Mouse (Mus musculus) hindbrain, embryonic 15.5 days (tissue): ENCODE measurements around the gene Sh2d4b. TPM values are rescaled to one million over a fixed set of nuclear protein-coding genes. Genes with fewer than 3 reads are reported as not detected.

ENCODE experiments used
- ATAC-seq: fragments of 200-750 bp; cut with Nextera tagmentation; 2 replicates; pipeline ENCODE4 v1.8.0; 2017; ENCODE audit warnings: low read depth, moderate number of reproducible peaks, moderate TSS enrichment; ENCODE audit not compliant: low FRiP score
- H3K27ac ChIP-seq: fragments of 300-500 bp; sonication (generic); replicated peaks from 2 replicates; pipeline ENCODE4 v1.5.1; 2015; ENCODE audit warnings: mild to moderate bottlenecking, inconsistent platforms
- H3K27me3 ChIP-seq: fragments of 300-500 bp; sonication (generic); 2 replicates; pipeline ENCODE4 v1.6.1; 2015; ENCODE audit warnings: control low read depth, inconsistent platforms
- H3K36me3 ChIP-seq: fragments of 300-500 bp; sonication (generic); 2 replicates; pipeline ENCODE4 v1.6.1; 2015; ENCODE audit warnings: control low read depth, inconsistent platforms
- H3K4me1 ChIP-seq: fragments of 300-500 bp; sonication (generic); replicated peaks from 2 replicates; pipeline ENCODE4 v1.6.1; 2015; ENCODE audit warnings: control low read depth, inconsistent platforms
- H3K4me2 ChIP-seq: fragments of 300-500 bp; sonication (generic); 2 replicates; pipeline ENCODE4 v1.6.1; 2015; ENCODE audit warnings: moderate library complexity, mild to moderate bottlenecking, inconsistent platforms
- H3K4me3 ChIP-seq: fragments of 300-500 bp; sonication (generic); 2 replicates; pipeline ENCODE4 v1.5.1; 2015; ENCODE audit warnings: mild to moderate bottlenecking, inconsistent platforms
- H3K9ac ChIP-seq: fragments of 300-500 bp; sonication (generic); 2 replicates; pipeline ENCODE4 v1.6.1; 2015; ENCODE audit warnings: inconsistent platforms
- H3K9me3 ChIP-seq: fragments of 300-500 bp; sonication (generic); 2 replicates; pipeline ENCODE4 v1.6.1; 2016; ENCODE audit warnings: control low read depth, inconsistent platforms
- WGBS: fragments of 180-500 bp; shearing (Covaris S2); methylation state at CpG from one replicate; pipeline ENCODE4 v1.1.7; 2015; 5-methylcytosine and 5-hydroxymethylcytosine counted together
- polyA plus RNA-seq: library from polyadenylated mRNA; unstranded; fragments of >200 nt; fragmentation: Nextera tagmentation; extraction: Ambion mirVana; gene quantifications from 2 replicates; pipeline ENCODE4 v1.2.1, GENCODE M21; 2015

Sh2d4b gene
- polyA plus RNA-seq, 1 experiment from 2014 or later, result 0.56 TPM

DNA sequence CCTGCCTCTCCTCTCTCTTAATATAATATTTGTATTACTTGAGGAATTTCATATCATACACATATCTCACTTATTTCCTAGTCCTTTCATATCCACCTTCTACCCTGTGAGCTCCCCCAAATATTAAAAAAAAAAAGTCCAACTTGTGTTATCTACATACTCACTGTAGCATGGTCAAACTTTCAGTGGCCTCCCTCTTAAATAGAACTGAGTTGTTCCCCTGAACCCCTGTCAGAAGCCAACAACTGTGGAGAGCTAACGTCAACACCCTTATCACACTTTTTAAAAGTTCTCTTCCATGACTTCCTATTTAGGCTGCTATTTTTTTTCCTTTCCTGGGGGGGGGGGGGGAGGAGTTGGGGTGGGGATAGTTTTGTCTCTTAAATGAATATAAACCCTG, 7.3 kb downstream of the Sh2d4b start:
- Histone ChIP-seq H3K4me1 (no peaks in the 10 kb centered on the region), H3K4me2 (no peak overlapping the region), H3K9me3 (no peaks in the 10 kb centered on the region), H3K9ac (no peak overlapping the region), H3K27me3 (no peaks in the 10 kb centered on the region), H3K4me3 (no peak overlapping the region), H3K27ac (no peak overlapping the region), H3K36me3 (no peaks in the 10 kb centered on the region)
- WGBS, result 90% methylated on average over 1 of the region's 1 CpGs
- no peak for ATAC-seq

GRCm38 (mm10) chr14:40885225-40885624, 7.8 kb downstream of the Sh2d4b start:
- no peaks in the 10 kb centered on the region for H3K9me3 ChIP-seq
- ATAC-seq, result no peak
- H3K27ac ChIP-seq, result no peak overlapping the region
- no peaks in the 10 kb centered on the region for H3K27me3 ChIP-seq
- H3K4me2 ChIP-seq, result no peak overlapping the region
- H3K9ac ChIP-seq, result no peak overlapping the region
- no peaks in the 10 kb centered on the region for H3K36me3 ChIP-seq
- no peak overlapping the region for H3K4me3 ChIP-seq
- 35% methylated on average over 4 of the region's 4 CpGs for WGBS
- no peaks in the 10 kb centered on the region for H3K4me1 ChIP-seq

DNA sequence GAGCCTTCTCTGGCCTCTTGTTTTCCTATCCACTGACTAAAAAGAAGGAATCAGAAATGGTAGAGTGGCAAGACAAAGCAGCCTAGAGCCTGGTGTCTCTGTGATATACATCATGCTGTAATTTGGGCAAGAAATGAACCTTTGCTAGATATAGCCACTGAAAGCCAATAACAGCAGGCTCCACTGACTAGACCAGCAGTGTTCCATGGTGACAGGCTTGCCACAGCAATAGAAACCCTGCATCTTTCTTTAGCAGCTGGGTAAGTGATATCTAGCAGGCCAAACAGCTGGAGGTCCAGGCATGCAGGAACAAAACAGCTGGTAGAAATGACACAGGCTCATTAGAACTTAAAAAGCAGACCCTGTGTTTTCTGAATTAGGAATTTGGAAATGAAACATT, 18.5 kb downstream of the Sh2d4b start:
- H3K27ac ChIP-seq, result no peak overlapping the region
- no peak for ATAC-seq
- no peaks in the 10 kb centered on the region for H3K4me1 ChIP-seq
- H3K9me3 ChIP-seq, result no peaks in the 10 kb centered on the region
- H3K4me2 ChIP-seq, result no peak overlapping the region
- H3K27me3 ChIP-seq, result no peaks in the 10 kb centered on the region
- H3K36me3 ChIP-seq, result no peaks in the 10 kb centered on the region
- no peak overlapping the region for H3K4me3 ChIP-seq
- no peak overlapping the region for H3K9ac ChIP-seq

GRCm38 (mm10) chr14:40873961-40874360, 19.1 kb downstream of the Sh2d4b start:
- no peak overlapping the region for H3K4me3 ChIP-seq
- no peaks in the 10 kb centered on the region for H3K36me3 ChIP-seq
- no peak for ATAC-seq
- H3K27me3 ChIP-seq, result no peaks in the 10 kb centered on the region
- no peaks in the 10 kb centered on the region for H3K9me3 ChIP-seq
- no peaks in the 10 kb centered on the region for H3K4me1 ChIP-seq
- H3K27ac ChIP-seq, result no peak overlapping the region
- WGBS, result 79% methylated on average over 5 of the region's 5 CpGs
- no peak overlapping the region for H3K9ac ChIP-seq
- H3K4me2 ChIP-seq, result no peak overlapping the region

DNA sequence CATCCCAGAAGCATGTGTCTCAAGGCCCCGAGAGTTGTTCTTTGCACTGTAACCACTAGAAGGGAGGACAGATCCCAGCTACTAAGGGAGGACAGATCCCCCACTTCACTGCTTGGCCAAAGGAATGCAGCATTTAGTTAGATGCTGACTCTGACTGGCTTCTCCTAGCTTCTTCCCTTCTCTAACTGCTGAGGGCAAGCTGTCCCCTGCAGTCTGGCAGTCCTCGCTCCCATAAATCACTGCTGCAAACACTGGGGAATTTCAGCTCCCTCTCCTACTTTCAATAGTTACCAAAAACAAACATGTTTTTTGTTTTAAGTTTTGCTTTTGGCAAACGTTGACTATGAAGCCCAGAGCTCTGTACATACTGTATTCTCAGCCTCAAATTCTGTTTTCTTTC, 22.5 kb downstream of the Sh2d4b start:
- Histone ChIP-seq H3K9me3 (no peaks in the 10 kb centered on the region), H3K27me3 (no peaks in the 10 kb centered on the region), H3K4me2 (no peak overlapping the region), H3K9ac (no peak overlapping the region), H3K4me1 (no peaks in the 10 kb centered on the region), H3K36me3 (no peaks in the 10 kb centered on the region), H3K4me3 (no peak overlapping the region), H3K27ac (no peak overlapping the region)
- 76% methylated on average over 3 of the region's 3 CpGs for WGBS
- ATAC-seq, result no peak

DNA sequence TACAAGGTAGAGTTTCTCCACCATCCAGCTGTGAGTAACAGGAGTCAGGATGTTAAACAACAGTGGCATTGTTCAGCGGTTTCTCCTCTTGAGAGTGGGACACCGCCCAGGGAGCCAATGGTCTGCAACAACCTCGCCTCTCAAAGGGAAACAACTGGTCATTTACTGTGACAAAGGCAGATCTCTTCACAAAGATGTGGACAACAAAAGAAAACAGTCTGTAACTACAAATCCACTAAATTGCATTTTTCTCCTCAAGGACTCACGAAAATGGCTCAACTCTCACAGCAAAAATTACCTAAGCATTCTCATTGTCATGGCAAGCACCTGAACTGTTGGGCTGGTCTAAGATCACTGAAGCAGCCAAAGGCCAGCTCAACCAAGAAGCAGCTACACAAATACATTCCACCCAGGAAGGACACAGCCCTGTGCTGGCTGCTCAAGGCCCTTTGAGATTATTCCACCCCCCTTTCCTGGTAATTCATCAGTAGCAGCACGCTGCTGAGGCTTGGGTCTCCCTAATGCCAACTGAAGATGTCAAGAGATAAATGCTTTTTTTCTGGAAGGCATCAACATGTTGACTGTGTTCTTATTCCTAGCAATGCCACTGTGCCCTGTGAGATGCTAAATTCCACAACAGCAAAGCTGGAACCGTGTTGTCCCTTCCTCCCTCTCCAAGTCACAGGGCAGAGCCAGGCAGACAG, 28.1 kb downstream of the Sh2d4b start:
- Histone ChIP-seq H3K4me2 (no peak overlapping the region), H3K27me3 (no peaks in the 10 kb centered on the region), H3K4me1 (no peaks in the 10 kb centered on the region), H3K36me3 (0 out of 2 replicates have a peak, but pooled peaks cover 3% of the 10 kb centered on the region), H3K27ac (no peak overlapping the region), H3K9me3 (no peaks in the 10 kb centered on the region), H3K4me3 (no peak overlapping the region), H3K9ac (no peak overlapping the region)
- 52% methylated on average over 6 of the region's 6 CpGs for WGBS
- no peak for ATAC-seq

- H3K9ac ChIP-seq, result no peak overlapping the region
- 91% methylated on average over 3 of the region's 3 CpGs for WGBS
- H3K4me1 ChIP-seq, result no peaks in the 10 kb centered on the region
- no peak overlapping the region for H3K4me2 ChIP-seq
- H3K27ac ChIP-seq, result no peak overlapping the region
- H3K27me3 ChIP-seq, result no peaks in the 10 kb centered on the region
- no peak overlapping the region for H3K4me3 ChIP-seq
- no peak for ATAC-seq
- no peaks in the 10 kb centered on the region for H3K9me3 ChIP-seq
- 0 out of 2 replicates have a peak, but pooled peaks cover 3% of the 10 kb centered on the region for H3K36me3 ChIP-seq
Observed at GRCm38 (mm10) chr14:40863659-40864058, 29.4 kb downstream of the Sh2d4b start.

- Histone ChIP-seq H3K27me3 (no peaks in the 10 kb centered on the region), H3K4me1 (no peaks in the 10 kb centered on the region), H3K9me3 (no peaks in the 10 kb centered on the region), H3K27ac (no peak overlapping the region), H3K4me3 (no peak overlapping the region), H3K36me3 (0 out of 2 replicates have a peak, but pooled peaks cover 3% of the 10 kb centered on the region), H3K4me2 (no peak overlapping the region), H3K9ac (no peak overlapping the region)
- ATAC-seq, result no peak
Observed at GRCm38 (mm10) chr14:40863022-40863421, 30.0 kb downstream of the Sh2d4b start.

DNA sequence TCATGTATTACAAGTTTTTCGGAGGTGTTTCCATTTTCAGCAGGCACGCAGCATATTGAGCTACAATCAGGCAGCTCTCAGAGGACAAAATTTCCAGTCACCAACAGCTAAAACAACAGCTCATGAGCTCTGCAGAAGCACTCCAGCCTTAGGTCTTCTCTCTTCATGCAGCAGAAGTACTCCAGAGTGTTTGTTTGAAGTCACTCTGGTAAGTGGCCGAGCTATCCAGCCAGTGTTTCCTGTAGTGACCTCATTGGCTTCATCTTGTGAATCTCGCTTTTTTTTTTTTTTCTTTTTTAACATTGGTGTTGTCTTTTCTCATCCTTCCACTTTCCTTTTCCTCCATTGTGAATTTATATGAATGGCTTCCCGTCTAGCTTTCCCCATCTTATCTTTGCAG, 40.1 kb downstream of the Sh2d4b start:
- no peaks in the 10 kb centered on the region for H3K36me3 ChIP-seq
- H3K4me2 ChIP-seq, result no peak overlapping the region
- H3K27me3 ChIP-seq, result no peaks in the 10 kb centered on the region
- no peak overlapping the region for H3K27ac ChIP-seq
- 74% methylated on average over 5 of the region's 5 CpGs for WGBS
- H3K4me3 ChIP-seq, result no peak overlapping the region
- no peaks in the 10 kb centered on the region for H3K9me3 ChIP-seq
- H3K4me1 ChIP-seq, result no peaks in the 10 kb centered on the region
- ATAC-seq, result no peak
- no peak overlapping the region for H3K9ac ChIP-seq

GRCm38 (mm10) chr14:40837397-40837796, 55.7 kb downstream of the Sh2d4b start:
- Histone ChIP-seq H3K9me3 (no peaks in the 10 kb centered on the region), H3K4me3 (no peak overlapping the region), H3K27ac (no peak overlapping the region), H3K4me2 (no peak overlapping the region), H3K36me3 (peaks cover 9% of the 10 kb centered on the region; the same call in 1 of the 2 replicates), H3K4me1 (no peaks in the 10 kb centered on the region), H3K9ac (no peak overlapping the region), H3K27me3 (no peaks in the 10 kb centered on the region)
- no peak for ATAC-seq

DNA sequence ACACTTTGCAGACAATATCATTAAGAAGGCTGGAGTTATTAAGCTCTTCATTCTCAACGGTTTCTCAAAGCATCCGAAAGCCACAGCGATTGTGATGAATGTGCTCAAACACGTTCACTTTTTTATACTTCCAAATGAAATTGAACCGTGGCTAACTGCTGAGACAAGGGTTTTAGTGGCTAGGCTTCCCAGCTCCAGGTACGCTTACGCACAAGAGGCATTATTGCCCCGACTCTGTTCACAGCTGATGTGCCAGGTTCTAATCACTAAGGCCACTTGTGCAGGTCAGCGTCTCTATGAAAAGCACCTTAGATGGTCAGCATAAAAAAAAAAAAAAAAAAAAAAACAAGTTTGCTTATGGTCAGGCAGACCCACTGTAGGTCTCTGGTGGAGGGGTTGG, 62.6 kb downstream of the Sh2d4b start:
- H3K4me1 ChIP-seq, result no peaks in the 10 kb centered on the region
- H3K36me3 ChIP-seq, result no peaks in the 10 kb centered on the region
- no peak overlapping the region for H3K4me3 ChIP-seq
- H3K27me3 ChIP-seq, result no peaks in the 10 kb centered on the region
- ATAC-seq, result no peak
- no peaks in the 10 kb centered on the region for H3K9me3 ChIP-seq
- H3K27ac ChIP-seq, result no peak overlapping the region
- WGBS, result 68% methylated on average over 9 of the region's 9 CpGs
- H3K4me2 ChIP-seq, result no peak overlapping the region
- no peak overlapping the region for H3K9ac ChIP-seq

GRCm38 (mm10) chr14:40830094-40830493, 63.0 kb downstream of the Sh2d4b start:
- no peak for ATAC-seq

DNA sequence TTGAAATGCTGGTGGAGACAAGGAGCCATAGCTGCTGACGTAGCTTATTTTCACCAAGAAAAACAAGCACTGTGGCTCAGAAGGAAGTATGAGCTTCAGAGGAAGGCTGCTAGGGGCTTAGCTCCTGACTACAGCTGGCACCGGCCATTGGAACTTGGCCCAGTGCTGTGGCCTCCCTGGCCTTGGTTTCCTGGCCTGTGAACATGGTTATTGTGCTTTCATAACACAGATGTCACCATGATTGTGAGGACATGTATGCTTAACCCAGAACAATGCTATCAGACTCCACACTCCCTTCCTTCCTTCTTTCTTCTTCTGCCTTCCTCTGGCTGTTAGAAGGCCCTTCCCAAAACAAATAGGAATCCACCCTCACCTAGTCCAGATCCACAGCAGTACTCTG, 75.0 kb downstream of the Sh2d4b start:
- Histone ChIP-seq H3K9ac (no peak overlapping the region), H3K4me3 (no peak overlapping the region), H3K27ac (no peak overlapping the region), H3K27me3 (no peaks in the 10 kb centered on the region), H3K9me3 (no peaks in the 10 kb centered on the region), H3K36me3 (0 out of 2 replicates have a peak, but pooled peaks cover 6% of the 10 kb centered on the region), H3K4me2 (no peak overlapping the region), H3K4me1 (no peaks in the 10 kb centered on the region)
- no peak for ATAC-seq
- WGBS, result 81% methylated on average over 2 of the region's 2 CpGs

More at GRCm38 (mm10) chr14:40830094-40830493, 63.0 kb downstream of the Sh2d4b start:
- H3K9ac ChIP-seq, result no peak overlapping the region
- H3K9me3 ChIP-seq, result no peaks in the 10 kb centered on the region
- WGBS, result 55% methylated on average over 11 of the region's 11 CpGs
- H3K4me1 ChIP-seq, result no peaks in the 10 kb centered on the region
- H3K27ac ChIP-seq, result no peak overlapping the region
- H3K27me3 ChIP-seq, result no peaks in the 10 kb centered on the region
- no peaks in the 10 kb centered on the region for H3K36me3 ChIP-seq
- no peak overlapping the region for H3K4me3 ChIP-seq
- H3K4me2 ChIP-seq, result no peak overlapping the region
